Mouse (Mus musculus) urinary bladder, adult 2 months (tissue): Measurements from ENCODE around the gene Rnf121. TPM values are rescaled to one million over a fixed set of nuclear protein-coding genes. Genes with fewer than 3 reads are reported as not detected.
"Not testable (repeated sequence)": the region's sequence is repeated elsewhere in the genome, so short reads cannot be mapped to it uniquely, and the experiment has no call there.

Experiments used
- DNase-seq: peaks from one replicate; pipeline ENCODE4 v3.0.0; 2022; ENCODE audit warnings: low spot score
- polyA plus RNA-seq: library from polyadenylated mRNA; depleted of rRNA; stranded (reverse); fragments of >200 nt; gene quantifications from 2 replicates; pipeline ENCODE4 v1.2.3, GENCODE M21; 2012

Rnf121 gene
- polyA plus RNA-seq, 1 experiment, result 46.9 TPM

DNA sequence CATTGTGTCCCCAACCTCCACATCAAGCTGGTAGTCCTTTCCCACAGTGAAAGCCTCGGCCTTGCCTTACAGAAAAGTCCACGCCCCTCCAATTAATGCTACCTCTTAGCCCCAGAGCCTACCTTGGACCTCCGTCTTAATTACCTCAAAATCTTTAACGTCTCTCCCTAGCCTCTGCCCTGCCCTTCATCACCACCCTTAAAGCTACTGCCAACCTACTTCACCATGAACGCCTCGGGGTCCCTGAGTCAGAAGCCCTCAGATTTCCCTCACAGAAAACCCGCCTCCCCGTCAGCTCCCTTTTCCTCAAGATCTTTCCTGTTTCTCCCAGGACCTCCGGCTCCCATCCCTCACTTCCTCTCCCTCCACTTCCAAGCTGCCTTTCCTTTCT is 619 bp downstream of the Rnf121 start:
- no peak for DNase-seq

DNA sequence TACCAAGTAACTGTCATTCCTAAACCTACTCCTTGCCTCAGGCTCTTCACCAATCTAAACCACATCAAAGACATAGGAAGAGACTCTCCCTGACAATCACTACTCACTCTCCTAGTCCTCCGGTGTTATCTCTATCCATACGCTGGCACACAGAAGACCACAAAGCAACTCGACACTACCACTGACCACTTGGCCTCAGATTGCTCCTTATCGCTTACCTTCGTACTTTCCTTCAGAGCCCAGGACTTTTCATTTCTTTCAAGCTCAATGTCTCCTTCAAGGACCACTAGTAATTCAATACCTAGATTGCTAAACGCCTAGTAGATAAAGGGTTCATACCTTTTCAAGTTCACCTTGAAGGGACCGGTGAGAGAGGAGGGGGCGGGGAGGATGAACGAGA is 1.4 kb downstream of the Rnf121 start:
- no peak for DNase-seq

DNA sequence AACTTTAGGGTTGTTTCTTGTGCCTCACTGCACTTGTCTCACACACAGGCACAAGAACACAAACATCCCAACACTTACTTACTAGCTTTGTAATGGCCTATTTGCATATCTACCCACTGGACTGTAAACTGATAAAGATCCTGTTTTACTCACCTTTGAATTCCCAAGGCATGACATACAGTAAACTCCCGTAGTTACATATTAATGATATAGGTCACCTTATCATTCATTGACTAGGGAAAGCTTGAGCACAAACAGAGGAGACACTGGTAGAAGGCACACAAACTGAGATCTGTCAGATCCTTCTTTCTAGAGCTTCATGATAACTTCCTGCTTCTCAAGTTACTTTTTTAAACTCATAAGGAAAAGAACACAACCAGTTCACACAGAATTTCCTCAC is 3.1 kb downstream of the Rnf121 start:
- no peak for DNase-seq

DNA sequence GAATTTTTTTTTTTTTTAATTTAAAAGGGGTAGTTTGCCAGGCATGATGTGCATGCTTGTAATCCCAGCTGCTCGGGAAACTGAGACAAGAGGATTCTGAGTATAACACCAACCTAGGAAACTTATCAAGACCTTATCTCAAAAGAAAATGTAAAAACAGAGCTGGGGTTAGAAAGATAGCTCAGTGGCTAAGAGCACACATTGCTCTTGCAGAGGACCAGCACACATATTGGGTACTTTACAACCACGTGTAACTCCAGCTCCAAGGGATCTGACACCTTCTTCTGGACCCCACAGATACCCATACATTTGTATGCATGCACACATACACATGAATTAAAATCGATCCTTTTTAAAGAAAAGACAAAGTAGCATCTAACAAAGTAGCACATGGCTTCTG is 3.9 kb downstream of the Rnf121 start:
- no peak for DNase-seq

DNA sequence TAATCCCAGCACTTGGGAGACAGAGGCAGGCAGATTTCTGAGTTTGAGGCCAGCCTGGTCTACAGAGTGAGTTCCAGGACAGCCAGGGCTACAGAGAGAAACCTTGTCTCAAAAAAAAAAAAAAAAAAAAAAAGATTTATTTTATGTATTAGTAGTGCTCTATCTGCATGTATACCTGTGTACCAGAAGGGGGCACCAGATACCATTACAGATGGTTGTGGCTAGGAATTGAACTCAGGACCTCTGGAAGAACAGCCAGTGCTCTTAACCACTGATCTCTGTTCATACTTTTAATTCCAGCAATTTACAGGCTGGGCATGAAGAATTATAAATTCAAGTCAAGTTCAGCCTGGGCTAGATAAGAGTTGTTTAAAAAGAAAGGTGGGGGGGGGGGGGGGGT is 16.7 kb downstream of the Rnf121 start:
- DNase-seq, result not testable (repeated sequence)

DNA sequence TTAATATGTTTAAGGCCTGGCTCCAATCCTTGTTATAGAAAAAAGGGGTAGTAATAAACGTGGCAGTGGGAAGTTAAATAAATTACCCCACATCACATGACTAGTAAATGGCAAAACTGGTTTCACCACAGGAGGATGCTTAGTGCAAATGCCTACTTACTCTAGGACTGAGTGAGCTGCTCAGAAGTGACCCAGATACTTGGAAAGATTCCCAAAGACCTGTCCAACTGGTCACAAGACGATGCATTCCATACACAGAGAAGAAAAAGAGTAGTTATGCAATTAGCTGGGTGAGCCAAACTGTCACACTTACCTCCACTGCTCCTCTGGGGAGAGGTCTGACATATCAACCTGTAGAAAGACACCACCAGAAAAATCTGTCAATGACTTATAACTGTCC is 23.0 kb downstream of the Rnf121 start:
- DNase-seq, result no peak

DNA sequence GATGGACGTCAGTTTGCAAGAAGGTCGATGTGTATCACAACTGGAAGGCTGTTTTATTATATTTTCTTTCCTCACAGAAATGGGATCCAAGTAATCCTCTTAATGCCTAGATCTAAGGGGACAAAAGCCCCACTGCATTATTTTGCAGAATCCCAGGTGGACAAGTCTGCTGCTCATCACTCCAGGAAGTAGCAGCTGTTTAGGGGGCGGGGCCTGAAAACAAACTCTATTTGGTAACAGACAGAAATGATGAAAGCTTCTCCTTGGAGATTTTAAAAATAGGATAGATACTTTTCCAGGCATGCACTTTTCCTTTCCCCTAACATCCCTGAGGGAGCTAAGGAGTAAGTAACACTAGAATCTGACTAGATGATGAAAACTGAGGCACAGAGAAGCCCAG is 28.0 kb downstream of the Rnf121 start:
- no peak for DNase-seq

DNA sequence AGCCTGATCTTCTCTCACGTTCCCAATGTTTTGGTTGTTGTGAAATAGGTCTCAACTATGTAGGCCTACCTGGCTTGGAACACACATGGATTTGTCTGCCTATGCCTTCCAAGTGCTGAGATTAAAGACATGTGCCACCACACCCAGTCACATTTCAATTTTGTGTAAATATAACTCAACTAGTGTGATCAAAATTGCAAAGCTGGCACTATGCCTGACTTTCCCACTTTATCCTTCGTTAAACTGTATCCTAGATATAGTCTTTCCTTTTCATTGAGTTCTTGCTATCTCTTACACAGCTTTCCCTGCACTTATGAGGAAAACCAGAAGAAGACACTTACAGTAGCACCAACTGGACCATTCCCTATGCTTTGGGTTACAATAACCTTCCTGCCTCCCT is 29.7 kb downstream of the Rnf121 start:
- no peak for DNase-seq

DNA sequence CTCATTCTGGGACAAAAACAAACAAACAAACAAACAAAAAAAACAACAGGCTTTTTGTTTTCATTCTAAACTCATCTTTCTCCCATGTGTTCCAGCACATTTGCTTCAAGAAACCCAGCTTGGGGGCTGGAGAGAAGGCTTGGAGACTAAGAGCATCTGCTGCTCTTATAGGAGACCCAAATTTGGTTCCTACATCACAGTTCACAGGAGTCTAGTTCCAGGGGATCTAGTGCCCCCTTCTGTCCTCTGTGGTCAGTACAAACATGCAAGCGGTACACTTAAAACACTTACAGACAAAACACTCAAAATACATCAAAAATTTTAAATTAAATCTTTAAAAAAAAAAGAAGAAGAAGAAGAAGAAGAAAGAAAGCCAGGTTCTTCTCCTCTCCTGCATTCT is 30.4 kb downstream of the Rnf121 start:
- no peak for DNase-seq

DNA sequence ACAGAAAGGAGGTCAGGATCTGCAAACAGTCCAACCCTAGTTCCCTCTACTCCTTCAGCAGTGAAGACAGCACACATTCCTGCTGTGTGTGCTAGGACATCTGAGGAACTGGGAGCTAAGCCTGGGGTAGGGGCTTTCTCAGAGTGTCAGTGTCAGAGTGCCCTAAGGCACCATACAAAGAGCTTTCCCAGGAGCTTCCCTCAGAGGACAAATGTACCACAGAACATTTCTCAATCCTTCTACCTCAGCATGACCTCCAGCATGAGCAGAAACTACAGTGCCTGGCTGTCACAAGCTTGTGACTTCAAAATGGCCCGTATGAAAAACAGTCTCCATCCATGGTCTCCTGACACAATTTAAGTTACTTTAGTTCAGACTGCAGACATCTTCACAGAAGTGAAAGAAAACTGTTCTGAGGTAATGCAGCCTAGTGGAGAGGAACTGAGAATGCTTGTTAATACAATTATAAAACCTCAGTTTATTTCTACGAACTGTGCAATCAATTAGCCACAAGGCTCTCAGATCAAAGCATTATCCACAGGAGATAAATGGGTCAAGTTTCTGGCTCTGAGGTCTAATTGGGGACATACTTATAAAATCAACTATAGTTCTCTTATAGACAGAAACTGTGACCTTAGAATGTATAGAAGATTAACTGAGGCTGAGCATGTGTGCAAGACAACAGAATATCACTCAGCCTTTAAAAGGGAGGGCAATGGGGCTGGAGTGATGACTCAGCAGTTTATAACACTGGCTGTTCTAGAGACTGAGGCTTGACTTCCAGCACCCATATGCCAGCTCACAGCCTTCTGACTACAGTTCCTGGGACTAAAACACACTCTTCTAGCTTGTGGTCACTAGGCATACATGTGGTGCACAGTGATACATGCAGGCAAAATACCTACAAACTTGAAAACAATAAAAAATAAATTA is 39.8 kb downstream of the Rnf121 start:
- DNase-seq, result no peak

DNA sequence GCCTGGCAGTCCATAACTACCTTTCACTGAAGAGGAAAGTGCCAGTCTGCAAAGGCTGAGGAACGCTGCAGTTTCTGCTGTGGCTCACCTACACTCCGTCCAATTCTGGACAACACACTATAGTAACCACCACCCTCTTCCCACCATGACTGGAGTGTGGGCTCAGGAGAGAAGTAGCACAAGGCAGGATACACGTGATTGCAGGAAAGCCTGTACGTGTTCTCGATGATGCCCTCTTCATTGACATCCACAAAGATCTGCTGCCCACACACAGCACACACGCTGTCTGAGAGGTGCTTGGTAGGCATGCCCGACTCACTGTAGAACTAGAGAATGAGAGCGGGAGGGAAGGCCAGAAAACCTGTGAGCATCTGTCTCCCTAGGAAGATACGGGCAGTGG is 41.4 kb downstream of the Rnf121 start:
- no peak for DNase-seq

DNA sequence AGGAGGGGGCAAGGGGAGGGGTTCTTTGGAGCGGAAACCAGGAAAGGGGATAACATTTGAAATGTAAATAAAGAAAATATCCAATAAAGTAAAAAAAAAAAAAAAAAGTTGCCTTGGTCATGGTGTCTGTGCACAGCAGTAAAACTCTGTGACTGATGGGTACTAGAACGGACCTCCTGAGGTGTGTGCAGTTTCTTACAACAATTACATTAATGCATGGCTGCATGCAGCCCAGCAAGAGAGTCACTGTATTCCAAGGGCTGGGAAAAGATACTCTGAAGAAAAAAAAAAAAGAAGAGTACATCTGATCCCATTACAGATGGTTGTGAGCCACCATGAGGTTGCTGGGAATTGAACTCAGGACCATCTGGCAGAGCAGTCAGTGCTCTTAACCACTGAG is 44.3 kb downstream of the Rnf121 start:
- DNase-seq, result not testable (repeated sequence)

DNA sequence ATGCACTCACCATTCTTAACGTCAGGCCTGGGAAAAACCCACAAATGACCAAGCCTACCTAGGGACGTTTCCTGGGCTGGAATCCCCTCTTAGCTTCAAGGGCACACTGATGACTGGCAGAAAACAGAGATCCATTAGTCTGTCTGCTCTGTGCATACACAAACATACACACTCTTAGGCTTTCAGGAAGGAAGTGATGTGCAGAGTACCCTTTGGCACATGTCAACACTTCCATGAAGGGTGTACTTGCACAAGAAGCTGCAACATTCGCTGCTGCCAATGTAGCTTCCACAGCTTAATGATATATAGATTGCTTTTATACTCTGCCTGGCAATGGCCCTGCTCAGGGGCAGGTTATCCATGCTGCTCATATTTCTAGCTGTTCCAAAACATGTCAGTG is 45.9 kb downstream of the Rnf121 start:
- DNase-seq, result no peak

DNA sequence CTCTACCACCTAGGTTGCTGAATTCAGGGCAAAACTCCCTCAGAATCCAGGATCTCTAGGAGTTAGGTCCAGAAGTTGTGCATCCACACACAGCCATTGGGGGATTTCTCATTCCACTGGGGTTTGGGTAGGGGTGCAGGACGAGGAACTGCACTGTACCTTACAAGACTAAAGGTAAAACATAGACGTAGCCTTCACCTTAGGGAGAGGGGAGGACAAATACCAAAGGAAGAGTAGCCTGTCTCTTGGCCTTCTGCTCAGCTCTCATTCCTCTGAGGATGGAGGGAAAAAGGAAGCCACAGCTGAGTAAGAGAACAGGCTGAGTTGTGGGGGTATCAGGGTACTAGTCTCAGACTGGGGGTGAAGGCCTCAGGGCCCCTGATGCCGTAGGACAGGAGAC is 46.7 kb downstream of the Rnf121 start, which contains the start of gene Il18bp:
Il18bp (minus strand) TSS at position 101 of the 400 bp plus-strand sequence.
- no peak for DNase-seq

DNA sequence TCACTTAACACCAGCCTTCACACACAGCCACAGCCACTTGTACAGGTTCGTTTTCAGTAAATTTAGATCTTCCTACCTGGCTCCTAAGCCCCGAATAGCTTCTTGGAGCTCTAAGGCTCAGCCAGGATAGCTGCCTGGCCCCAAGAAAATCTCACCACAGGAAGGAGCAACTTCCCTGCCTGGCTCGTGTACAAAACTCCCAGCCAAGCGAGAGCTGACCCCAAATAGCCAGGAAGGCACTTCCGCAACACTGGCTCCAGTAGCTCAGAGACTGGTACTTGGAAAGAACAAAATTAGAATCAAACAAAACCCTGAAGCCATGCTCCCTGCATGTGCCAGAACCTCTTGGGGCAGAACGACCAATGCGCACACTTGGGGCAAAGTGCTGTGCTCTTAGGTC is 47.2 kb downstream of the Rnf121 start:
- no peak for DNase-seq

DNA sequence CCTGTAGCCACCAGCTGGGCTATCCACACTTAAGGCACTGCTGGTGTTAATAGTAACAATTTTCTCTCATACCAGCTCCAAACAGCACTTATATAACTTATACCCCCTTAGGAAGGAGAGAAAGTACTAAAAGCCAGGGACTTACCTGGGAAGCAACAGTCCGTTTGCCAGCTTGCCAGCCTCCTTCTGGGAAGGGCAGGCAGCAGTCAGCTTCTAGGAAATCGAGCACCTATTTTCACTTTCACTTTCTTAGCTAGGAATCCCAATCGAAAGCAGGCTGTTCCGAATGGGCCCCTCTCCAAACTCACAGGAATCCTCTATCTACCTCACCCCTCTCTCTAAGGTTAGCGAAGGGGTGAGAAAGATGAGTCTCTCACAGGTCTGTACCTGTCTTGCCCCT is 47.8 kb downstream of the Rnf121 start:
- DNase-seq, result no peak

DNA sequence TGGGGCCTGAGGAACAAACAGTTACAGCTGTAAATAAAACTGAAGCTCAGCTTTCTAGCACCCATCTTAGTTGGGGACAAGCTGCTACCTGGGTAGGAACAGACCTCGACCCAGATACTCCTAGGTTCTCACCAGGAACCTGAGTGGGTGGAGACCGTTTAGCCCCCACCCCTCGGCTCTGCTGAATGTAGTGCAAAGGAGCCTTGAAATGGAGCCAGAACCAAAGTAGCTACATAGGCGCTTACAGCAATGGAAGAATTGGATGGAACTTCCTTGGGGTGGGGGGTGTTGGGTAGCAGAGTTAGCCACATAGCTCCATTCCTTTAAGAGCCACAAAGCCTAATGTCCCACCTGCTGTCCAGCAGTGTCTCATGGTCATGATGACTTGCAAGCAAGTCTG is 48.3 kb downstream of the Rnf121 start:
- DNase-seq, result no peak

DNA sequence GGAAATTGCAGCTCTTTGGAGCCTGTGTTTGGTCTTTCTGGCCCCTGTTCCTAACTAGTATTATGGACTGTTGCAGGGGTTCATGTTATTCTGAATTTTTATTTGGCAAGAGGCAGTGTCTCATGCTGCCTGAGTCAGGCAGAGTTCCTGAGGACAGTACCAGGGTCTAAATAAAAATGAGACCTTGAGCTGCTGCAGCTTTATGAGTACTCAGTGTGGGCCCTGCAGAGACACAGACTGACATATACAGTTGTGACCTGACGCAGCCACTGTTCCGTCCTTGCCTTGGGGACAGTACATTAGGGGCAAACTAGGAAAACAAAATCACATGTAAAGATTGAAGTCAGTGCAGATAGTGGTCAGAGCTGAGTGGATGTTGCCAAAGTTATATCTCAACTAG is 50.3 kb downstream of the Rnf121 start:
- DNase-seq, result no peak

DNA sequence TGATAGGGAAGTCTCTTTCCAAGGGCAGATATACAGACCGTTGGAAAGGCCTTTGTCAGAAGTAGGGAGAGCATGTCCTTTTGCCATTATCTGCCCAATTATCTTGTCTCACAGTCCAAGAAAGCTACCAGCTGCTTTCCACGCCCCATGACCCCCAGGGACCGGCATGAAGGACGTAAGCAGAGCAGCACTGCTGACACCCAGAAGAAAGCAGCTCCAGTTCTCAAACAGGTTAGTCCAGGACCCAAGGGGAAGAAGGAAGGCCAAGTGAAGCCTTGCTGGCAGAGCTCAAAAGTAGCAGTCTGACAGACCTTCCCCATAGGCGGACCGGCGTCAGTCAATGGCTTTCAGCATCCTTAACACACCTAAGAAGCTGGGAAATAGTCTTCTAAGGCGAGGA is 51.9 kb downstream of the Rnf121 start:
- no peak for DNase-seq

DNA sequence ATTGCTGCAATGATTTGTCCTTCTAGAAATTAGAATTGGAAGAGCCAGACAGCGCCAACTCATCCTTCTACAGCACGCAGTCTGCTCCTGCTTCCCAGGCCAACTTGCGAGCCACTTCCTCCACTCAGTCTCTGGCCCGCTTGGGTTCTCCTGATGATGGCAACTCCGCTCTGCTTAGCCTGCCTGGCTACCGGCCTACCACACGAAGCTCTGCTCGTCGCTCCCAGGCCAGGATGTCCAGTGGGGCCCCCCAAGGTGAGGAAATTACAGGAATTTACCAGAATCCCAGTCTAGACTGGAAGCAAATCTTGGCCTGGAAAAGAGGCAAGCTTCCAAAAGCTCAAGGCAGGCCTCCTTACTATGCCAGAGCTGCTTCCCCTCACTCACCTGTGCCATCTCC is 53.4 kb downstream of the Rnf121 start:
- no peak for DNase-seq

DNA sequence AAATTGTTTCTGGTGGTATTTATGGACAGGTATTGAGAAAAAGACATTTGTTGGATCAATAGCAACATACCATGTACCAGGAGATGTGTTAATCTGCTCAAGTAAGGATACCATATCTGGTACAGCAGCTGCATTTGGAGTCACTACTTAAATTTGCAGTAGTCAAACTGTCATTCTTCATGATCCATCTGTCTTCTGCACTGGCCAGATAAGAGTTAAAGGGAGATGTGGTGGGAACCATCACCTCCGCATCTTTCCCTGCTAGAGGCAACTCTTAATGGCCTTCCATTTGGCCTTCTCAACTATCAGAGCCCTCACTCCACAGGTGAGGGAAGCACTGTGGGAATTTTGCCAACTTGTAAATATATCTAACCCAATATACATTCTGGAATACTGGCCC is 58.7 kb downstream of the Rnf121 start:
- no peak for DNase-seq

DNA sequence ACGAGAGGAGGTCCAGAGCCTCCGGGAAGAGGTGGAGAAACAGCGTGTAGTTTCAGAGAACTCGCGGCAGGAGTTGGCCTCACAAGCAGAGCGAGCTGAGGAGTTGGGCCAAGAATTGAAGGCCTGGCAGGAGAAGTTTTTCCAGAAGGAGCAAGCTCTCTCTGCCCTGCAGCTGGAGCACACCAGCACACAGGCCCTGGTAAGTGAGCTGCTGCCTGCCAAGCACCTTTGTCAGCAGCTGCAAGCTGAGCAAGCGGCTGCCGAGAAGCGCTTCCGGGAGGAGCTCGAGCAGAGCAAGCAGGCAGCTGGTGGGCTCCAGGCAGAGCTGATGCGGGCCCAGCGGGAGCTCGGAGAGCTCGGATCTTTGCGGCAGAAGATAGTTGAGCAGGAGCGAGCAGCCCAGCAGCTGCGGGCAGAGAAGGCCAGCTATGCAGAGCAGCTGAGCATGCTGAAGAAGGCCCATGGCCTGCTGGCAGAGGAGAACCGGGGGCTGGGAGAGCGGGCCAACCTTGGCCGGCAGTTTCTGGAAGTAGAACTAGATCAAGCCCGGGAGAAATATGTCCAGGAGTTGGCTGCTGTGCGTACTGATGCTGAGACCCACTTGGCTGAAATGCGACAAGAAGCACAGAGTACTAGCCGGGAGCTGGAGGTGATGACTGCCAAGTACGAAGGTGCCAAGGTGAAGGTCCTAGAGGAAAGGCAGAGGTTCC is 64.2 kb downstream of the Rnf121 start:
- no peak for DNase-seq

DNA sequence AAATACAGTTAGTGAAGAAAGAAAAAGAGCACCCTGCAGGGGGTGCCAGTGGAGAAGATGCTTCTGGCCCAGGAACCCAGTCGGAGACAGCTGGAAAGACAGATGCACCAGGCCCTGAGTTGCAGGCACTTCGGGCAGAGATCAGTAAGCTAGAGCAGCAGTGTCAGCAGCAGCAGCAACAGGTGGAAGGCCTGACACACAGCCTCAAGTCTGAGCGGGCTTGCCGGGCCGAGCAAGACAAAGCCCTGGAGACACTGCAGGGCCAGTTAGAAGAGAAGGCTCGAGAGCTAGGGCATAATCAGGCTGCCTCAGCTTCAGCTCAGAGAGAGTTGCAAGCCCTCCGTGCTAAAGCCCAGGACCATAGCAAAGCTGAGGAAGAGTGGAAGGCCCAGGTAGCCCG is 65.0 kb downstream of the Rnf121 start:
- no peak for DNase-seq
